Mouse (Mus musculus) megakaryocyte, embryonic 14.5 days (primary cell): Measurements from ENCODE around the gene Sult5a1.

ENCODE experiments used
- FLI1 ChIP-seq: IDR thresholded peaks from 2 replicates; pipeline ENCODE4 v1.6.1; 2012; ENCODE audit warnings: low read length, inconsistent platforms, mixed read lengths
- GATA1 ChIP-seq: IDR thresholded peaks from 3 replicates; pipeline ENCODE4 v1.6.1; 2012; ENCODE audit warnings: mixed read lengths, low read length, inconsistent platforms, borderline replicate concordance

- TF ChIP-seq GATA1 (no peak), FLI1 (no peak)
These were observed 44.1 kb downstream of the Sult5a1 start for GRCm38 (mm10) chr8:123113908-123114469.
